Mouse (Mus musculus) urinary bladder, postnatal 4 days (tissue): Measurements from ENCODE around the gene Osgin1.
A peak's percentile ranks its signal among the peaks of the same experiment; 100 is the strongest.

ENCODE experiments used
- DNase-seq, 2 experiments: peaks; one replicate each; pipeline ENCODE4 v3.0.0; 2021 to 2022; ENCODE audit warnings: low spot score in 2 of 2

Gene Osgin1

DNA sequence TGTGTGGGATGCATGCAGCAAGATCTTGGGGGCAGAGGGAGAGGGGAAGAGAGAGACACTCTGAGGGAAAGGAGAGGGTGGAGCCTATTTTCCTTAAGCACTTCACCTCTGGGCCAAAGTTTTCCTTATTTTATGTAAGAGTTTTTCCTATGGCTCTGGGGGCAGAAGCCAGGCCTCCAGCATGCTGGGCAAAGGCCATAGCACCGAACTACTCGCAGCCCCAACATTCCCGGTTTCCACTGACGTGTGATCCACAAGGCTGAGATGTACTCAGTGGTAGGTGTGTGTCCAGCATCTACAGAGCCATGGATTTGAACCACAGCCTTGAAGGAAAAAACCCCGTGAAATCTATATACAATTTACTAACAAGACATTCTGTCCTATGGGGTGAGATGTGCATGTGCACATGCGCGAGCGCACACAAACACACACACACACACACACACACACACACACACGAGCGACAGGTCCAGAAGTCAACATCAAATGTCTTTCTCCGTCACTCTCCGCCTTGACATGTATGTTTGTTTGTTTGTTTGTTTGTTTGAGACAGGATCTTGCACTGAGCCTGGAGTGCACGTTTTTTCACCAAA, at the start of gene Osgin1:
Osgin1 (plus strand) TSS at position 543 of the 593 bp plus-strand sequence.
- DNase-seq = no peak

- no peak for DNase-seq
These were observed 49.4 kb upstream of the Osgin1 start for GRCm38 (mm10) chr8:119384478-119384877.

- no peak for DNase-seq
These were observed 48.1 kb upstream of the Osgin1 start for GRCm38 (mm10) chr8:119385854-119386253.

DNA sequence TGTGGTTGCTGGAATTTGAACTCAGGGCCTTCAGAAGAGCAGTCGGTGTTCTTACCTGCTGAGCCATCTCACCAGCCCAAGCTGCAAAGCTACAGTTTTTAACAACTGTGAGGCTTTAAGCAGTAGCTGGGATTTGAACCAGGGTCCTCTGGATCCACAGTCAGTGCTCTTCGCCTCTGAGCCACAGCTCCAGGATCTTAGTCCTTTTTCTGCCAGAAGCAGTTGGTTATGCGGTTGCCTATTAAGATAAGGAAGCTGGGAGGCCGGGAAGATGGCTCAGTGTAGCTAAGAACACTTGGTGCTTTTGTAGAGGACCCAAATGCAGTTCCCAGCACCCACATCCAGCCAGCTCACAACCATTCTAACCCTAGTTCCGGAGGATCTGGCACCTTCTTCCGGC, 46.9 kb upstream of the Osgin1 start:
- DNase-seq = no peak

DNA sequence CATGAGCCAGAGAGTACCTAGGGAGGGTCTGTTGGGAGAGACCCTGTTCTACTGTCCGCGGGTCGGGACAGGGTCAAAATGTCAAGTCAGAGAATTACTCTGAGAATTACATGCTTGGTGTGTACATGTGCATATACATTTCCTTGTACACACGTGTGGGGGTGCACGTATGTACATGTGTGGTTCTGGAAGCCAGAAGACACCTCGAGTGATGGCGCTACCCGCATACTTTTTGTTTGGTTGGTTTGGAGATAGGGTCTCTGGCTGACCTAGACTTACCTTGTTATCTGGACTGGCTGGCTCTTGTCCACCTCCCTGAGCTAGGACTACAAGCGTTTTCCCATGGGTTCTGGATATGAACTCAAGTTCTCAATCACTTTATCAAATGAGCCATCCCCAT, 39.8 kb upstream of the Osgin1 start:
- DNase-seq = no peak

DNA sequence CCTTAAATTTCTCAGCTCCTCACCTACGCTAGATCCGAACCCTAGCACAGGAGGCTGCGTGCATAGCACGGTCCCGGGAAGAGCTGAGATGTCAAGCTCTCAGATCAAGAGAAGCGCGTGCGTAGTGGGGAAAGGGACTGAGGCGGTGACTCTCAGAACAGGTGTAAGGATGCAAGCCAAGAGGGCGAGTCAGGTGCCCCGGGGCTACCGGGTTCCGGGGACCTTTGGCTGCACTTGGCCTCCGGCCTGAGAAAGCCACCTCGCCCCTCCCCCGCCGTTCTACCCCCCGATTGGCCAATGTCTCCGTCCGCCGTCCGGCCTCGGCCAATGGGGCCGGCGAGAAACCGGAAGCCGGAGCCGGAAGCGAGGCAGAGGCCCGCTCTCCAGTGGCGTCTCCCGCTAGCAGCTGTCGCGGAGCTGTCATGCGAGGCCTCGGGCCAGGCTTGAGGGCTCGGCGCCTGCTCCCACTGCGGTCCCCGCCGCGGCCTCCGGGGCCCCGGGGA, 39.3 kb upstream of the Osgin1 start, which contains the start of gene Mlycd:
Mlycd (plus strand) TSS at position 355 of the 503 bp plus-strand sequence.
- DNase-seq = peak; percentile 90 to 92

DNA sequence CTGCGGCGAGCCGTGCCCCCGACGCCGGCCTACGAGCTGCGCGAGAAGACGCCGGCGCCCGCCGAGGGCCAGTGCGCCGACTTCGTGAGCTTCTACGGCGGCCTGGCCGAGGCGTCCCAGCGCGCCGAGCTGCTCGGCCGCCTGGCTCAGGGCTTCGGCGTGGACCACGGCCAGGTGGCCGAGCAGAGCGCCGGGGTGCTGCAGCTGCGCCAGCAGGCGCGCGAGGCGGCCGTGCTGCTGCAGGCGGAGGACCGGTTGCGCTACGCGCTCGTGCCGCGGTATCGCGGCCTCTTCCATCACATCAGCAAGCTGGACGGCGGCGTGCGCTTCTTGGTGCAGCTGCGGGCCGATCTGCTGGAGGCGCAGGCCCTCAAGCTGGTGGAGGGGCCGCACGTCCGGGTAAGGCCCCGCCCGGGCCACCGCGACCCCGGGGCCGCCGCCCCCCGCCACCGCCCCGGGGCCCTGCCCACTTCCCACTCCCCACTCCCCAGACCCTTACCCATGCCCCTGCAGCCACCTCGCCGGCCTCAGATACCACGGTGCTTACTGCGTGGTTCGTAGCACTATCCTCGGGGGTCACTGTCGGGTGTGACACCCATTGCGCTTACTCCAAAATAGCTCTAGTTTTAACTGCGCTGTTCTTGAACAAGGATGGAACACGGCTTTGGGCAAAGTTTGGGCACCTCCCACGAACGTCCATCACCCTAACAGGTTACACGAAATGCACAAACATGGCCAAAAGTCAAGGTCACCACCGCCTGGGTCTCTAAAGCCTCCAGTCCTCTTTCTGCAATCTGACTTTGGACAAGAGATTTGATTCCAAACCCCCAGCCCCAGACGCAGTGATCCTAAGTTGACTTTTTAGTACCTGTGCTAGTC, 38.6 kb upstream of the Osgin1 start:
- no peak for DNase-seq

- no peak for DNase-seq
These were observed 35.4 kb upstream of the Osgin1 start for GRCm38 (mm10) chr8:119398558-119398957.

- no peak for DNase-seq
These were observed 34.7 kb upstream of the Osgin1 start for GRCm38 (mm10) chr8:119399255-119399654.

DNA sequence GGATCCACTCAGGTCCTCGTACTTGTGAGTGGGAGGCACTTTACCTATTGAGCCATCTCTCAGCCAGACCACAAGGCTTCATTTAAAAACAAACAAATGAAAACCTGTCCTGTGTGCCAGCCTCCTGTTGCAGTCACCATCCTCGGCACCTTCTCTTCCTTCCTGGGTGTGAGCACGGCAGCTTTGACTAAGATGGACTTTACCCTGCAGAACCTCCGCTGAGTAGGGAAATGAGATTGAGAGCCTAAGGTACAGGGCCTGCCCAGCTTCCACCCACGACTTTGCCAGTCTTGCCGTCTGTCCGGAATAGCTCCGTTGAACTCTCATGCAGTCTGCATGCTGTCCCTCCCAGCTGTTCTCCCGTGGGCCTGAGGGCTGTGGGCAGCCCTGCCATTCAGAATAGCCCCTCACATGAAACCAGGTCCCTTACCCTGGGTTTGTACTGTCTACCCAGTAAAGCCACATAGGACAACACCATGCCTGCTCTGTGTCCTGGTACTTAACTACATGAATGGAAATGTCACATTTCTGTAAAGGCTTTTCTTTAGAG, 33.7 kb upstream of the Osgin1 start:
- DNase-seq = no peak

DNA sequence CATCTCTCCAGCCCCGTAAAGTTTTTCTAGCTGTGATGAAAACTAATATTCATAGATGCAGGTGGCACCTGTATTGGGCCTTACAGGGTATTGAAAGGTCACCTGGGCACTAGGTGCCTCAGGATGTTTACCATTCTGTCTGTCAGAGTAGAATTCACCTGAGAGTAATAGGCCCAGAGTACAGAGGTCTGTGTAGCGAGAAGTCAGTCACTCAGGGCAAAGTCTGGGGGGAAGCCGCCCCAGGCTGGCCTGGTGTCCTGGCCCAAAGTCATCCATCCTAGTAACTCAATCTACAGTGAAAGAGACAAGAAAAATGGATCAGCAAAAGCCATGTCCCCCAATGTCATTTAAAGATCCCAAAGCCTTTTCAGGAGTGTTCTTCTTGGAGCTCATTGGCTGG, 33.0 kb upstream of the Osgin1 start:
- DNase-seq = no peak

DNA sequence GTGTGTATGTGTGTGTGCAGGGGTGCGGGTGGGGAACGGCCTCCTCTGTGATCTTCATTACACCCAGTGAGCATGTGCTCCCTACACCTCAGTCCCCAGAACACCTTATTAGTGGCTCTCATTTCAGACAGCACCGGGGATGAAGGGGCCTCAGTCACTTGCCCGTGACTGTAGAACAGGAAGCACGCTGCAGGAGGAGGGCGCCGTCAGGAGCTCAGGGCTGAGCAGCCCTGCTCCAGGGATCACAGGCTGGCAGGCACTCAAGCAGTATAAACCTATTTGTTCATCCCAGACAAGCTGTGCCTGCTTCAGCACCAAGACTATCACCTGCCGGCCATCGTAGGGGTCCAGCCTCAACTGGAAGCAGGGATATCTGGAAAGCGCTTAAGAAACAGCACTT, 30.0 kb upstream of the Osgin1 start:
- no peak for DNase-seq

DNA sequence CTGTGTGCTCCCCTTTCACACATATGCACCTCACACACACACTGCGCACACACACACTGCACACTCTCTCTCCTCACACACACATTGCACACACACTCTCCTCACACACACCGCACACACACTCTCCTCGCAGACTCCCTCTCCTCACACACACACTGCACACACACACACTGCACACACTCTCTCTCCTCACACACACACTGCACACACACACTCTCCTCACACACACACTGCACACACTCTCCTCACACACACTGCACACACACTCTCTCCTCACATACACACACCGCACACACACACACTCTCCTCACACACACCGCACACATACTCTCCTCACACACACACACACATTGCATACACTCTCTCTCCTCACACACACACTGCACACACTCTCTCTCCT, 29.3 kb upstream of the Osgin1 start:
- DNase-seq = no peak

- no peak for DNase-seq
These were observed 25.6 kb upstream of the Osgin1 start for GRCm38 (mm10) chr8:119408311-119408710.

- no peak for DNase-seq
These were observed 21.7 kb upstream of the Osgin1 start for GRCm38 (mm10) chr8:119412037-119412734.

DNA sequence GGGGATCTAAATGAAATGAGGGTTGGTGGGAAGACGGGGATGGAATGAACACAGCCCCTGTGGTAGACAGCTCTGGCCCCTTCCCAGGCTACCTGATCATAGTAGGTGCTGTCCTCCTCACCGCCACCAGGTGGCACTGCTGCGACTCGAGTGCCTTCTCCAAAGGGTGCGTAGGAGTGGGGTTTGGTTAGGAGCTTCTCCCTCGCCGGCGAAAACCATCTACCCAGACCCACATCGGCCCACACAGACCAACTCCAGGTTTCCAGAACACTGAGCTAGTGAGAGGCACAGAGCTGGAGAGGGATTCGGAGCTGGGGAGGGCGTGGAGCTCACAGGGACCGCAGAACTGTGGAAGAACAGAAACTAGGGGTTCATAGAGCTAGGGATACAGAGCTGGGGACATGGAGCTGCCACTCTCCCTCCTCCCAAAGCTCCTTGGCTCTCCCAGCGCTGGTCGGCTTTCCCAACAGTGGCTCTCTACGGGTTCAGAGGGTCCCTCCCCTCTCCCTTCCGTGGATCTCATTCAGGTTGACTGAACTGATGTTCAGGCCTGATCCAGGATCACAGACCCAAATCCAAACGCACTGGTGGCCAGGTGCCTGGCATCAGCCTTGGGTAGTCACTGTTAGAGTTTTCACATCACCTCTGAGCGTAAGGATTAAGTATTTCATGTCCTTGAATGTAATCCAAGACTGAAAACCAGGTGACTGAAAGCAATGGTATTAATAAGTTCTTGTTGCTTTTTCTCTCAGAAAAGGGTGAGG, 21.0 kb upstream of the Osgin1 start:
- DNase-seq = peak; percentile 63 to 80

GRCm38 (mm10) chr8:119413605-119414004, 20.3 kb upstream of the Osgin1 start:
- no peak for DNase-seq

DNA sequence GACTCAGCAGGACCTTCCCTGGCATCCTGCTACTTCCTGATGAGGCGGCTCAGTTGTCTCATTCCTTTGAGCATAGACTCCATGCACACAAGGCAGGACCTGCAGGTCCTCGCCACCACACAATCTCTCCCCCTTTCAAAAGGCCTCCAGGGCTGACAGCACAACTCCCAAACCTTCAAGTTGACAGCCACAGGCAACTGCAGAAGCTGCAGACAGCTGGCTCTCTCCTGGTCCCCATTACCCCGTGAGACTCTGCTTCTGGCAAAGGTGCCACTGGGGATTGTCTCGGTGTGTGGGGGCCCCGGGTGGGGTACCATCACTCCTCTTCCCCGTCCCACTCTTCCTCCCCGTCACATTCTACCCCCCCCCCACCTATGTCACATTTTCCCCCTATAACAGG, 13.6 kb upstream of the Osgin1 start:
- no peak for DNase-seq

DNA sequence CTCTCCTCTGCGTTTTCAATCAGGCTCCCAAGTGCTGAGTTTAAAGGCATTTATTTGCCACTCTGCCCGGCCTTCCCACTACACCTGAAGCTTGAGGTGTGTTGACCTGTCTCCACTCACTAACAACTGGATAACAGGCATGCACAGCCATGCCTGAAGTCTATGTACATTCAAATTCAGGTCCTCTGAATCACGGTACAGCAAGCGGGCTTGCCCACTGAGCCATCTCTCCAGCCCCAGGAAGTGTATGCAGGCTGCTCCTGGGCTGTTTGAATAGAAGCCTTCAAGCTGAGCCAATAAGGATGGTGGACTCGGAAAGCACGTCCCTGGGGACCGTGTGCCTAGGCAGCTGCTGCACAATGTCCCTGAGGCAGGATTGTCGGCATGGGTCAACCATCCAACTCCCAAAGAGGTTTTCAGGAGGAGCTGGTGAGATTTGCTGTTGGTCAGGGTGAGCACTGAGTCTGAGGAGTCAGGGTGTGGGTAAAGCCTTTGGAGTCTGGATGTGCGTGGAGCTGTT, 12.3 kb upstream of the Osgin1 start:
- no peak for DNase-seq

DNA sequence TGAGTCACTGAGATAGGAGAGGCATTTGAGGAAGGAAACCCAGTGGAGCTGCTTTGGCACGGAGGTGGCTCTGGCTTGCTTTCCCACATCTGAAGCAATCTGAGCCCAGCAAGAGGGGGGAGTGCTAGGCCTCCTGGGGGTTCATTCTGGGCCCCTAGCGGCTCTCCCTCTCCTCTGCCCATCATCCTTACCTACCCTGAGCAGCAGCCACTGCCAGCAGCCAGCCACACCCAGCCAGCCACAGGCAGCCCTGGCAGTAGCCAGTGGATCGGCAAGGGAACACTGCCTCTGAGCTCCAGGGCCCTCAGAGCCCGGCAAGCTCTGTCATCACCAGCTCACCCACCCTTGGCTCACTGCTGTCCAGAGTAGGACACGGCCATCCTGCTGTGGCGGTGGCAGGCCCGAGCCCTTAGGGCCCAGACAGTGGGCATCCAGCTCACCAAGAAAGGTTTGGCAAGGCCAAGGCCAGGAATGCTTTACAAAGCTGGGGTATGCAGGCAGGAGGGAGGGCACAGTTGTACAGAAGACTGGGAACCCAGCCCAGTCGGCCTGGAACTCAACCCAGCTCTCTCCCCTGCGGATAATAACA, 11.7 kb upstream of the Osgin1 start:
- DNase-seq = no peak
